Mouse (Mus musculus) limb, embryonic 10.5 days (tissue): Measurements from ENCODE around the gene Cracr2b. TPM values are rescaled to one million over a fixed set of nuclear protein-coding genes. Genes with fewer than 3 reads are reported as not detected.

Experiments used
- DNase-seq: peaks from one replicate; pipeline ENCODE4 v3.0.0-alpha.2; 2017; ENCODE audit warnings: low spot score
- H3K27ac ChIP-seq: fragments of 300-500 bp; sonication (generic); 2 replicates; pipeline ENCODE4 v1.5.1; 2016; ENCODE audit warnings: mild to moderate bottlenecking
- H3K27me3 ChIP-seq: fragments of 300-500 bp; sonication (generic); 2 replicates; pipeline ENCODE4 v1.6.1; 2016; ENCODE audit warnings: low read depth, mild to moderate bottlenecking; ENCODE audit not compliant: poor library complexity, severe bottlenecking
- H3K36me3 ChIP-seq: fragments of 300-500 bp; sonication (generic); 2 replicates; pipeline ENCODE4 v1.6.1; 2016; ENCODE audit warnings: mild to moderate bottlenecking, moderate library complexity
- H3K4me1 ChIP-seq: fragments of 300-500 bp; sonication (generic); 2 replicates; pipeline ENCODE4 v1.6.1; 2016
- H3K4me3 ChIP-seq: fragments of 300-500 bp; sonication (generic); 2 replicates; pipeline ENCODE4 v1.5.1; 2016; ENCODE audit warnings: mild to moderate bottlenecking, moderate library complexity
- H3K9me3 ChIP-seq: fragments of 300-500 bp; sonication (generic); replicated peaks from 2 replicates; pipeline ENCODE4 v1.6.1; 2016; ENCODE audit warnings: mild to moderate bottlenecking
- WGBS: fragments of 180-500 bp; shearing (Covaris S2); methylation state at CpG from one replicate; pipeline ENCODE4 v1.1.7; 2016; 5-methylcytosine and 5-hydroxymethylcytosine counted together
- polyA plus RNA-seq: library from polyadenylated mRNA; unstranded; fragments of >200 nt; fragmentation: Nextera tagmentation; extraction: Ambion mirVana; gene quantifications from 2 replicates; pipeline ENCODE4 v1.2.1, GENCODE M21; 2016

Gene Cracr2b
- polyA plus RNA-seq, 1 experiment from 2014 or later: 7.8 TPM

DNA sequence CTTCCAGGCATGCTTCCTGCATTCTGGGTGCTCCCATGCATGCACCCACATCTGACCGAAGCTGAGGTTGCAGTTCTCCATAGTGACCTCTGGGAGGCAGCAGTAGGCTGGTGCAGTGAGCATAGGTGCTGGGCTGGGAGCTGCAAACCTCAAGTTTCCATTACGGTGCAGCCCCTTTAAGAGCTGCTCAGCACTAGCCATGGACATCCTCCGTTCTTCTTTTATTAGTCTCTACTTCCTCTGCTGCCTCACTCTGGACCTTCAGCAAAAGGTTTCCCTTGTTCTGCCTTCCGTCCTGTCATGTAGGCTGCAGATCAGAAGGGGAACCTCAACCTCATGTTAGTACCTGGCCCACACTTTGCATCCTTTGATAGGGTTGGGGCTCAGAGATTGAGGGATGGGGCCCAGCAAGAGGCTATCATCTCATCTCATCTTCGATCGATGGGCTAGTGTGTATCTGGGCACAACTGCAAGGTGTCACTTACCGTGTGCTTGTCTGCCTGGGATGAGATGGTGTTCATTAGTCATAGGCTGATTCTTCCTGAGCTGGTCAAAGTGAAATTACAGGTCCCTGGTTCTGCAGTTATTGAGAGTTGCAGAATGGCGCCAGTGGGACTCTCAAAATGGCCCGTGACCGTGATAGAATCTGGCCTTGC, 20.1 kb downstream of the Cracr2b start:
- H3K27ac ChIP-seq: no peak overlapping the region
- H3K9me3 ChIP-seq: no peaks in the 10 kb centered on the region
- H3K27me3 ChIP-seq: peaks cover 43% of the 10 kb centered on the region
- H3K4me3 ChIP-seq: peak overlapping the region; percentile 69
- 0 out of 2 replicates have a peak, but pooled peaks cover 3% of the 10 kb centered on the region for H3K36me3 ChIP-seq
- WGBS: 12% methylated on average over 10 of the region's 10 CpGs
- H3K4me1 ChIP-seq: peaks cover 47% of the 10 kb centered on the region
- peak; percentile 67 for DNase-seq

GRCm38 (mm10) chr7:141481498-141482401, 20.9 kb downstream of the Cracr2b start:
- 0 out of 2 replicates have a peak, but pooled peaks cover 3% of the 10 kb centered on the region for H3K36me3 ChIP-seq
- DNase-seq: peak; percentile 78
- peak overlapping the region; percentile 69 for H3K4me3 ChIP-seq
- peak overlapping the region; percentile 67 for H3K27ac ChIP-seq
- no peaks in the 10 kb centered on the region for H3K9me3 ChIP-seq
- H3K4me1 ChIP-seq: peaks cover 39% of the 10 kb centered on the region
- peaks cover 39% of the 10 kb centered on the region for H3K27me3 ChIP-seq
- WGBS: under 1% methylated on average over 80 of the region's 81 CpGs

- whole genome bisulfite sequencing: 6% methylated on average over 11 of the region's 11 CpGs
- Histone ChIP-seq H3K36me3 (0 out of 2 replicates have a peak, but pooled peaks cover 3% of the 10 kb centered on the region), H3K4me3 (peak overlapping the region; percentile 69), H3K9me3 (no peaks in the 10 kb centered on the region), H3K4me1 (peaks cover 32% of the 10 kb centered on the region), H3K27ac (no peak overlapping the region; the same call in 1 of the 2 replicates), H3K27me3 (peaks cover 39% of the 10 kb centered on the region)
- no peak for DNase-seq
These were observed 21.7 kb downstream of the Cracr2b start for GRCm38 (mm10) chr7:141482531-141483024.

GRCm38 (mm10) chr7:141483114-141483653, 22.3 kb downstream of the Cracr2b start:
- peaks cover 39% of the 10 kb centered on the region for H3K27me3 ChIP-seq
- no peak overlapping the region for H3K4me3 ChIP-seq
- H3K27ac ChIP-seq: no peak overlapping the region
- DNase-seq: no peak
- no peaks in the 10 kb centered on the region for H3K9me3 ChIP-seq
- H3K36me3 ChIP-seq: 0 out of 2 replicates have a peak, but pooled peaks cover 3% of the 10 kb centered on the region
- WGBS: 77% methylated on average over 6 of the region's 6 CpGs
- peaks cover 26% of the 10 kb centered on the region for H3K4me1 ChIP-seq

DNA sequence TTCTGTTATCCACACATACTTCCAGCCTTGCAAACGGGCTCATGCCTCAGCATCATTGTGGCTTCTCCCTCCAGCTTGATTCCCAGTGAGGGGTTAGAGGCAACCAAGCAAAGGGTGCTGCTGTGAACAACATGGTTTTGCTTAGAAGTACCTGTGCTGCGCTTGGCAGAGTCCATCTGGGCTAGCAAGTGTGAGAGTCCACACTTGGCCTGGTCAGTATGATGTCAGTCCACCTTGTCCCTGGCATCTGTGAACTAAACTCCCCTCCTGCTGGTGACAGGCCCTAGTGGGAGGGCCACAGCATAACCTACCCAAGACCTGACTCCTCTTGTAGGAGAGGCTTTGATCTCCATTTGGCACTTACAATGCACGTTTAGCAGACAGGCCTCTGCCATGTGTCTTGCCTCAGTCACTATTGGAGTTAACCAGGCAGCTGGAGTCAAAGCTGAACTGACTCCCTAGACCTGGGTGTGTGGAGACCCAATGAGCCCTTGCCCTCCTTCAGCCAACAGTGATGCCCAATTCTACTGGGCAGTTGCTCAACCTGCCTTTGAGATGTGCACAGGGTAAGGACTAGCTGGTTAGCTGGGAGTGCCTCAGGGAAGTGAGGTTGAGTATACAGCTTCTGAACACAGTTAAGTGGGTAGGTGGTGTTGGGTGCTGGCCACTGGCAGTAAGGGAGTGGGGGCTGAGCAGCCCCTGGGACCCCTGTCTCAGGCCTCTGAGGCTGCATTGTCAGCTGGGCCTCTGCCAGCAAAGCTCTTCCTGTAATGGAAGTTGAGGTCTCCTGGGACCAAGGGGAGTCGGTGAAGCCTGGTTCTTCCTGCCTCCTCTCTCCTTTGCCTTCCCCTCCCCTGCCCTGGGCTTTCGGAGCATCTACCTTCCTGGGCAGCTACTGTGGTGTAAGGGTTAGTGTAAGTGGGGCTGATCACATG, 23.6 kb downstream of the Cracr2b start:
- peaks cover 39% of the 10 kb centered on the region for H3K27me3 ChIP-seq
- no peak for DNase-seq
- WGBS: 78% methylated on average over 5 of the region's 5 CpGs
- no peaks in the 10 kb centered on the region for H3K9me3 ChIP-seq
- no peak overlapping the region for H3K27ac ChIP-seq
- no peak overlapping the region for H3K4me3 ChIP-seq
- H3K4me1 ChIP-seq: peaks cover 23% of the 10 kb centered on the region
- 0 out of 2 replicates have a peak, but pooled peaks cover 3% of the 10 kb centered on the region for H3K36me3 ChIP-seq

DNA sequence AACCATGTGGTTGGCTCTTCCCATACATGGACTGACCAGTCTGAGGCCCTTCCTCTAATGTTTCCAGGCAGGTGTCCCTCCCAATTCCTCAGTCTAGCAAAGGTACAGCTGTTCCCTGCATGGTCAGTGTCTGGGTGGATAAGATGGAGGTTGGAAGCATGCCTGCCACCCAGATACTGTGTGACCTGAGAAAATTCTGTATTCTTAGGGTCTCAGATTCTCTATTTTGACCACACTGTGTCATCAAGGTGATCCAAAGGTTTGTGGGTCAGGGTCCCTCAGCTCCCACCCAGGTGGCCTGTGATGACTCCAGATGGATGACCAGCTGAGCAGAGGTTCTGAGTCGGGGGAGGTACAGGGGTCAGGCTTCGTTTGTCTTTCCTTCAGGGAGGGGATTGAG, 24.3 kb downstream of the Cracr2b start:
- H3K4me1 ChIP-seq: peaks cover 23% of the 10 kb centered on the region
- 74% methylated on average over 2 of the region's 2 CpGs for WGBS

GRCm38 (mm10) chr7:141485606-141486005, 24.7 kb downstream of the Cracr2b start:
- no peaks in the 10 kb centered on the region for H3K9me3 ChIP-seq
- H3K4me1 ChIP-seq: peaks cover 23% of the 10 kb centered on the region
- peaks cover 39% of the 10 kb centered on the region for H3K27me3 ChIP-seq
- WGBS: 89% methylated on average over 2 of the region's 2 CpGs
- DNase-seq: no peak
- no peak overlapping the region for H3K4me3 ChIP-seq
- 0 out of 2 replicates have a peak, but pooled peaks cover 3% of the 10 kb centered on the region for H3K36me3 ChIP-seq
- H3K27ac ChIP-seq: no peak overlapping the region

More for the DNA sequence above, 24.3 kb downstream of the Cracr2b start:
- no peak overlapping the region for H3K4me3 ChIP-seq
- no peak overlapping the region for H3K27ac ChIP-seq
- H3K36me3 ChIP-seq: 0 out of 2 replicates have a peak, but pooled peaks cover 3% of the 10 kb centered on the region
- no peaks in the 10 kb centered on the region for H3K9me3 ChIP-seq
- DNase-seq: no peak
- peaks cover 39% of the 10 kb centered on the region for H3K27me3 ChIP-seq

DNA sequence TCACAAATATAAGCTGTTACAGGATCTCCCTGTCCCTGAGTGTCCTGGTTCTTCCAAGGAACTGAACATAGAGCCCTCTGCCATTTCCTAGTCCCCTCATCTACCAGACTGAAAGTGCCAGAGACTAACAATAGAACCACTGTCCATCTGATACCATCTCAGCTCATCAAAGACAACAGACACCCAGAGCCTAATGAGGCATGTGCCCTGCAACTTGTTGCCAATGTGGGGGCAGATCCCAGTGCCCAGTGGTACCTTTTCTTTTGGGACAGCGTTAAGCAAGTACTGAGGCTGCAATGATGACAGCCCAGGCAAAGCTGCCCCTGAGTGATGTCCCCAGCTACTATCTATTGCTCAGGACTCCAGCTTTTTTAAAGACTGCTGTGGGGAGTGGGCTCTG, 25.3 kb downstream of the Cracr2b start:
- no peak overlapping the region for H3K4me3 ChIP-seq
- WGBS: 94% methylated on average over 1 of the region's 1 CpGs
- H3K27me3 ChIP-seq: peaks cover 35% of the 10 kb centered on the region
- peaks cover 16% of the 10 kb centered on the region for H3K4me1 ChIP-seq
- no peak overlapping the region for H3K27ac ChIP-seq
- no peak for DNase-seq
- no peaks in the 10 kb centered on the region for H3K9me3 ChIP-seq
- 0 out of 2 replicates have a peak, but pooled peaks cover 3% of the 10 kb centered on the region for H3K36me3 ChIP-seq

GRCm38 (mm10) chr7:141487141-141487540, 26.2 kb downstream of the Cracr2b start:
- Histone ChIP-seq H3K27me3 (peaks cover 26% of the 10 kb centered on the region), H3K9me3 (no peaks in the 10 kb centered on the region), H3K27ac (no peak overlapping the region), H3K36me3 (peaks cover 8% of the 10 kb centered on the region), H3K4me3 (no peak overlapping the region), H3K4me1 (peaks cover 7% of the 10 kb centered on the region)
- DNase-seq: no peak
- 84% methylated on average over 7 of the region's 7 CpGs for WGBS

GRCm38 (mm10) chr7:141491151-141491550, 30.3 kb downstream of the Cracr2b start:
- Histone ChIP-seq H3K9me3 (no peaks in the 10 kb centered on the region), H3K36me3 (peaks cover 29% of the 10 kb centered on the region), H3K4me1 (no peaks in the 10 kb centered on the region), H3K27ac (no peak overlapping the region), H3K4me3 (no peak overlapping the region), H3K27me3 (no peaks in the 10 kb centered on the region)
- no peak for DNase-seq
- WGBS: 81% methylated on average over 2 of the region's 2 CpGs

DNA sequence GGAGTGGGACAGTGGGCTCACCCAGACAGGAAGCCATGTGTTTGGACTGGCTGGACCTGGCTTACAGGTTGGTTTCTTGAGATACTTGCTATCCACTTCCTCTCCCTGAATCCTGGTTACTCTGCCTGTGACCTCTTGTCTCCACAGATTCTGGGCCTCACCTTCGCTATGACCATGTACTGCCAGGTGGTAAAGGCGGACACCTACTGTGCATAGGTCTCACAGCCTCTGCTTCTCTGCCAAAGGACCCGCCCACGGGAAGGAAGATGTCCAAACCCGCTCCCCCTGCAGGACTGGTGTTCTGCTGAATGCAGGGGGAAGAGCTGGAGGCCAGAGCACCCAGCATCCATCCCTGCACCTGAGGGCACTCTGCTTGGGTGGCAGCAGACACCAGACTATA, 31.8 kb downstream of the Cracr2b start:
- DNase-seq: no peak
- H3K9me3 ChIP-seq: no peaks in the 10 kb centered on the region
- peaks cover 32% of the 10 kb centered on the region for H3K36me3 ChIP-seq
- no peaks in the 10 kb centered on the region for H3K27me3 ChIP-seq
- no peak overlapping the region for H3K4me3 ChIP-seq
- no peak overlapping the region for H3K27ac ChIP-seq
- WGBS: 93% methylated on average over 5 of the region's 5 CpGs
- H3K4me1 ChIP-seq: no peaks in the 10 kb centered on the region

DNA sequence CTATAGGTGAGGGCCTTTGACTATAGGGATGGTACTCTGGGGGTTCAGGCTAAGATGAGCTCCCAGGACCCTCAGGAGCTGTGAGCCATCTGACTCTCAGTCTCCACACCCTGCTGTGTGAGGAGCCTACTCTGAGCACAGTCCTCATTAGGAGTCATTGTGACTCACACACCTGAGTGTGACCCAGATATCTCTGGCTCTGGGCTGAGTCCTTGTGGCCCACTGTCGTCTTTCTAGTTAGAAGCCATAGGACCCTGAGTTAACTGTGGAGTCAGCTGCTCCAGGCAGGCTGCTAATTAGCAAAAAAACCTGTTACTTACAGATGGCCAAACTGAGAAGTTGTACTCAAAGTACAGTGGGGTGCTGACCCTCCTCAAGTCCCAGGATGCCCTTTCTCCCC, 32.8 kb downstream of the Cracr2b start:
- no peaks in the 10 kb centered on the region for H3K9me3 ChIP-seq
- peaks cover 32% of the 10 kb centered on the region for H3K36me3 ChIP-seq
- WGBS: 87% methylated on average over 1 of the region's 1 CpGs

More for the DNA sequence above, 32.8 kb downstream of the Cracr2b start:
- H3K4me1 ChIP-seq: no peaks in the 10 kb centered on the region
- no peak overlapping the region for H3K27ac ChIP-seq
- H3K27me3 ChIP-seq: no peaks in the 10 kb centered on the region
- no peak for DNase-seq
- no peak overlapping the region for H3K4me3 ChIP-seq
